Mouse (Mus musculus) embryo, embryonic 10 days (tissue): ENCODE data around the gene H1f0.
"Not testable (repeated sequence)": the region's sequence is repeated elsewhere in the genome, so short reads cannot be mapped to it uniquely, and the experiment has no call there.

Experiments used
- DNase-seq: peaks from one replicate; pipeline ENCODE4 v3.0.0-alpha.2; 2015; ENCODE audit warnings: low spot score

Gene H1f0

GRCm38 (mm10) chr15:79003079-79003478 lies 25.2 kb upstream of the H1f0 start:
- no peak for DNase-seq

DNA sequence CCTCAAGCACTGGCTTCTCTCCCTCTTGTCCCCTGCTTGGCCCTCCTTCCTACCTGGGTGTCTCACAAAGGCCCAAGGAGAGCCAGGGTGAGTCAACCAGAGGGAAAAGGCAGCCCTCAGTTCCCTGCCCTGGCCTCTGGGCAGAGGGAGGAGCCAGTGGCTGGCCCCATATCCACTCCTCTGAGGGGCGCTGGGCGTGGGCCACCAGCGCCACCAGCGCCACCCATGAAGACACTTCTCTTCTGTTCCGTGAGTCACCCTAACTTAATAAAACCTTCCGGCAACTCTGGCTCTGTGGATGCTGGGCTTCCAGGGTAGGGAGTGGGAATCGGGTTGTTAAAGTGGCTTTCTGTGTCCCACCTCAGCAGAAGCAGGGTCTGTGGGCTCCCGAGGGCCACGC lies 22.7 kb upstream of the H1f0 start:
- DNase-seq, result no peak

DNA sequence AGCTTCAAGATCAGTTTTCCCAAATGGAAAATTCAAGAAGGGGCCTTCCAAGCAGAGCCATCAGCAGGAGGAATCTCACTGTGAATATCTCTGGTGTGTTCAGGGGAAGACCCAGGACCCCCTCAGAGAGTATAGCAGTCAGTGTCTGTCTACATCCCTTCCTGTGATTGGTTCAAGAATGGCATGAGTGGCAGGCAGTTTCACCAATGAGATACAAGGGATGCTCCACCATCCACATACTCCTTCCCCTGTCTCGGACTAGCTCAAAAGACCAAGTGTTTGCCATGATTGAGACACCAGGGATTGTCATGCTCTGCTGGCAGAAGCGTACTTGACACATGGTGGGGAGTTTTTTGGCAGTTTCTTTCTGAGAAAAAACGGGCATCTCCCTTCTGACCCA lies 21.6 kb upstream of the H1f0 start:
- peak; percentile 35 for DNase-seq

GRCm38 (mm10) chr15:79007059-79007458 lies 21.2 kb upstream of the H1f0 start:
- DNase-seq, result no peak

DNA sequence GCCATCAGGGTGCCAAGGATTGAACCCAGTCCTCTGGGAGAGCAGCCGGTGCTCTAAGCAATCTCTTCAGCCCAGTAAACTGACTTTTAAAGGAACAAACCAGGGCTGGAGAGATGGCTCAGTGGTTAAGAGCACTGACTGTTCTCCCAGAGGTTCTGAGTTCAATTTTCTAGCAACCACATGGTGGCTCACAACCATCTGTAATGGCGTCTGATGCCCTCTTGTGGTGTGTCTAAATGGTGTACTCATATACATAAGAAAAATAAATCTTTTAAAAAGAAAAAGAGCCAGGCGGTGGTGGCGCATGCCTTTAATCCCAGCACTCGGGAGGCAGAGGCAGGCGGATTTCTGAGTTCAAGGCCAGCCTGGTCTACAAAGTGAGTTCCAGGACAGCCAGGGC lies 20.4 kb upstream of the H1f0 start:
- DNase-seq, result not testable (repeated sequence)

DNA sequence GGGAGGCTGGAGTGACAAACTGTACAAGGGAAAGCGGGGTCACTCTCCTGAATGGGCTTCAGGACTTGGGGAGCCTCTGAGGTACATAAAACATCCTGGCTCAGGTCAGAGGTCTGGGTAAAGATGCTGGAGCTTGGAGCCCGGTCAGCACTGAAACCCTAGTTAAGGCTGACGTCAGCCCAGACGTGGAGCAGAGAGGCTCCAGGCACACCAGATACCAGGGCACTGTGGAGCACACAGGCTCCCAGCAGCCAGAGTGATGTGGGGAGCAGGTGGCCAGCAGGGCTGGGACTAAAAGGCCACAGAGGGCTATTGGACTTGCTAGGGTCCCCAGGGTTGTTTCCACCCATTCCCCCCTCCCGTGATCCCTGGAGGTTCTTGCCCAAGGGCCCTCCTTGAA lies 18.5 kb upstream of the H1f0 start:
- no peak for DNase-seq

DNA sequence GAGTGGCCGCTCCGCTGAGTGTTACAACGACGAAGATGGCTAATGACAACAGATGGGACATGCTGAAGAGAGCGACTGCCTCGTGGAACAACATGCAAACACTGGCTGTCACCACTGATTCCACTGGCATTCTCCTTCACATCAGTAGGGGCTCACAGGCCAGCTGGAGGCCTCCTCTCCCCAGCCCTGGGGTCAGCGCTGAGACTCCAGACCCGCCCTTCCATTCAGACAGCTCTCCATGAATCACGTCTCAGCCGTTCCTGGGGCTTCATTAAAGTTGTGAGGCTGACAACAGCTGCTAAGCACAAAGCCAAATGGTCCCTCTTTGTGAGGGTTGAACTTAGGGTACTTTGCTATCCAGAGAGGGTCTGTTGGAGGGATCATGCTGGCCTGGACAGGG lies 16.7 kb upstream of the H1f0 start:
- DNase-seq, result peak; percentile 51

DNA sequence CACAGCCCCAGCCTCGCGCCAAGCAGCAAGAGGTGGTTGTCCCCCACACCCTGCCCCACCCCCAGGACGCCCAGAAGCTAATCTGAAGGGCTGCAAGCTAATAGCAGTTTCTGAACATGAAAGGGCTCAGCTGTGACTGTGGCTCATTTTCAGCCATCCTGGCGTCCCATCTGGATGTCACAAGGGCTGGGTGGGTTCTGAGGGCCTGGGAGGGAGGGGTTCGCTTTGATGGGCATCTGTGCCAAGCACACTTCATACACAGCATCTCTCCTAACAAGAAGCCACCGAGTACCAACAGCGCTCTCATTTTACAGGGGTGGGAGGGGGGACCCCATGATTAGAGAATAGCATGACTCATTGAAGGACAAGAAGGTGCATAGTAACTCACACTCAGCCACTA lies 14.9 kb upstream of the H1f0 start:
- DNase-seq, result no peak

GRCm38 (mm10) chr15:79018191-79018590 lies 10.1 kb upstream of the H1f0 start:
- DNase-seq, result peak; percentile 60

- DNase-seq, result peak; percentile 53
Measured at GRCm38 (mm10) chr15:79018886-79019285, 9.4 kb upstream of the H1f0 start.

DNA sequence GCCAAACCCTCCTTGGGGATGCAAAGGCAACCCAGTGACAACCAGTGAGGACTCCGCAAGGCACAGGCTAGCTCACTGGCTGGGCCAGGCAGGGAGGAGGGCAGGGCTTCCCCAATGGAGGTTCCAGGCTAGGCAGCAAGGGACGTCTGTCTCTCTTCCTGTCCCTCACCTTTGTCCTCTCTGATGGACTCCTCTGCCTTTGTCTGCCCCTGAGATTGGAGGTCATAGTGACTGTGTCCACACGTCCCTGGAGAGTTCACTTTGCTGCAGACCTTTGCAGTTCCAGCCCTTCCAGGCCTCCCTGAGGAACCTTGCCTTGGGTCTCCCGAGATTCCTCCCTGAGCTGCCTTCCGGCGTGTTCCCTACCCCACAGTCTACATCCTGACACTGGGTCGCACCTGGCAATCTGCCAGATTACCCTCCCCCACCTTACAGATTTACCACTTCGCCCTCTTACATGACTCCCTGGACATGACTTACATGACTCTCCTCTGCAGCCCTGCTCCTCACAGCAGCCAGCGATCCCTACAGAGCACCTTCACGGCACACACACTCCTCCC lies 5.5 kb upstream of the H1f0 start:
- DNase-seq, result no peak

DNA sequence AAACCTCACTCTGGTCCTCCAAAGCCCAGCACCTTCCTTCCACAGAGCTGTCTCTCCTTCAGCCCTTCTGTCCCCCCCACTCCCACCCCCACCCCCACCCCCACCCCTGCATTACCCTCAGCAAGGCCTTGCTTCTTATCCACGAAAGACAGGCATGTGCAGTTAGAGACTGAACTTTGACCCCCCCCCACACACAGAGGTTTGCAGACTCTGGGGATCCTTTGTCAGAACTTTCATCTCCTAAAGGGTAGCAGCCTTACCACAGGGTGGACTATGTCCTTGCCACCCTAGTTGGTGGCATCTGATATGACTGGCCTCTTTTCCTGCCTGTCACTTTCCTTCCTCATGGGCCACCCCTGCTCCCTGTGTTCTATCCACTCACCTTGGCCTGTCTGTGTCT lies 4.9 kb upstream of the H1f0 start:
- DNase-seq, result no peak

DNA sequence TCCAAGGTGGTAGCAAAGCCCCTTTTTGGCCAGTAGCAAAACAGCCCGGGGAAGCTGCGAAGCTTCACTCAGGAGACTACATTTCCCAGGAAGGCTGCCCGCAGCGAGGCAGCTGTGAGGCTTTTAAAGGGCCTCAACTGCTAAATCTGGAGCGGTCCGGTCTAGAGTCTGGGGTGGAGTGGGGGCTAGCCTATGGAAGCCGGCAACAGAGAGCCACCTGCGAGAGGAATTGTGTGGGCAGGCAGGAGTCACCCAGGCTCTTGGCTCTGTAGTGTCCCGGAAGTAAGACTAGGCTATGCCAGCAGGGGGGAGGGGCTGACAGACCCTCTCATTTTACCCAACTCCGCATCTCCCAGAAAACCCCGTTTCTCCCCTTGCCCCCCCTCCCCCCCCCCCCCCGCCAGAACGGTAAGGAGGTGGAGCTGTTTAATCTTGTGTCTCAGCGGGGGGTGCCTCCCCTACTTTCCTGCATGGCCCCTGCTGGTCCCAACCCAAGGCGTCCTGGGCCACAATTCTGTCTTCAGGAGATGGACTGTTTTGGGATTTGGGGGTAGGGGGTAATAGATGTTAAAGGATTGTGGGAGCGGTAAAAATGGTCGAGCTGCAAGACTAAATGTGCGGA lies 2.5 kb upstream of the H1f0 start:
- no peak for DNase-seq

GRCm38 (mm10) chr15:79026511-79027290 lies 1.5 kb upstream of the H1f0 start:
- no peak for DNase-seq

- no peak for DNase-seq
Measured at GRCm38 (mm10) chr15:79027291-79028205, 702 bp upstream of the H1f0 start.

GRCm38 (mm10) chr15:79028823-79029484 lies 704 bp downstream of the H1f0 start:
- no peak for DNase-seq

GRCm38 (mm10) chr15:79029519-79030241 lies 1.4 kb downstream of the H1f0 start:
- DNase-seq, result peak; percentile 54

- DNase-seq, result peak; percentile 97
Measured at GRCm38 (mm10) chr15:79030551-79031435, 2.5 kb downstream of the H1f0 start.

GRCm38 (mm10) chr15:79031908-79032307 lies 3.7 kb downstream of the H1f0 start:
- DNase-seq, result not testable (repeated sequence)

- peak; percentile 88 for DNase-seq
Measured at GRCm38 (mm10) chr15:79037913-79038328, 9.7 kb downstream of the H1f0 start.
